Mouse (Mus musculus) neural tube, embryonic 11.5 days (tissue): ENCODE results near the gene Nop9. TPM values are rescaled to one million over a fixed set of nuclear protein-coding genes. Genes with fewer than 3 reads are reported as not detected.

Source experiments
- ATAC-seq: fragments of 200-750 bp; cut with Nextera tagmentation; 2 replicates; pipeline ENCODE4 v1.8.0; 2017; ENCODE audit warnings: moderate number of reproducible peaks, mild to moderate bottlenecking, moderate TSS enrichment, moderate library complexity; ENCODE audit not compliant: insufficient read depth, low FRiP score, low TSS enrichment
- DNase-seq: peaks from one replicate; pipeline ENCODE4 v3.0.0-alpha.2; 2015; ENCODE audit warnings: low spot score
- H3K27ac ChIP-seq: fragments of 300-500 bp; sonication (generic); 2 replicates; pipeline ENCODE4 v1.5.1; 2014; ENCODE audit warnings: low read depth, mild to moderate bottlenecking, low read length
- H3K27me3 ChIP-seq: fragments of 300-500 bp; sonication (generic); 2 replicates; pipeline ENCODE4 v1.6.1; 2014; ENCODE audit warnings: mild to moderate bottlenecking, low read length, mixed read lengths; ENCODE audit not compliant: control insufficient read depth, insufficient read depth
- H3K36me3 ChIP-seq: fragments of 300-500 bp; sonication (generic); 2 replicates; pipeline ENCODE4 v1.6.1; 2014; ENCODE audit warnings: mild to moderate bottlenecking, low read length, moderate library complexity, mixed read lengths; ENCODE audit not compliant: control insufficient read depth, insufficient read depth
- H3K4me1 ChIP-seq: fragments of 300-500 bp; sonication (generic); 2 replicates; pipeline ENCODE4 v1.6.1; 2014; ENCODE audit warnings: low read length, mixed read lengths; ENCODE audit not compliant: control insufficient read depth, insufficient read depth
- H3K4me2 ChIP-seq: fragments of 300-500 bp; sonication (generic); 2 replicates; pipeline ENCODE4 v1.6.1; 2014; ENCODE audit warnings: low read depth, mild to moderate bottlenecking, moderate library complexity
- H3K4me3 ChIP-seq: fragments of 300-500 bp; sonication (generic); 2 replicates; pipeline ENCODE4 v1.5.1; 2014; ENCODE audit warnings: low read depth, low read length
- H3K9ac ChIP-seq: fragments of 300-500 bp; sonication (generic); 2 replicates; pipeline ENCODE4 v1.6.1; 2014; ENCODE audit warnings: mild to moderate bottlenecking, low read length
- H3K9me3 ChIP-seq: fragments of 300-500 bp; sonication (generic); 2 replicates; pipeline ENCODE4 v1.6.1; 2016; ENCODE audit warnings: low read length; ENCODE audit not compliant: control insufficient read depth
- WGBS: fragments of 180-500 bp; shearing (Covaris S2); extraction: QIAGEN DNeasy Blood & Tissue Kit; methylation state at CpG from one replicate; pipeline ENCODE4 v1.1.7; 2014; 5-methylcytosine and 5-hydroxymethylcytosine counted together
- polyA plus RNA-seq: library from polyadenylated mRNA; unstranded; fragments of >200 nt; fragmentation: Nextera tagmentation; extraction: Ambion mirVana; gene quantifications from 2 replicates; pipeline ENCODE4 v1.2.1, GENCODE M21; 2014

The Nop9 gene
- polyA plus RNA-seq, 1 experiment from 2014 or later = 53.8 TPM

DNA sequence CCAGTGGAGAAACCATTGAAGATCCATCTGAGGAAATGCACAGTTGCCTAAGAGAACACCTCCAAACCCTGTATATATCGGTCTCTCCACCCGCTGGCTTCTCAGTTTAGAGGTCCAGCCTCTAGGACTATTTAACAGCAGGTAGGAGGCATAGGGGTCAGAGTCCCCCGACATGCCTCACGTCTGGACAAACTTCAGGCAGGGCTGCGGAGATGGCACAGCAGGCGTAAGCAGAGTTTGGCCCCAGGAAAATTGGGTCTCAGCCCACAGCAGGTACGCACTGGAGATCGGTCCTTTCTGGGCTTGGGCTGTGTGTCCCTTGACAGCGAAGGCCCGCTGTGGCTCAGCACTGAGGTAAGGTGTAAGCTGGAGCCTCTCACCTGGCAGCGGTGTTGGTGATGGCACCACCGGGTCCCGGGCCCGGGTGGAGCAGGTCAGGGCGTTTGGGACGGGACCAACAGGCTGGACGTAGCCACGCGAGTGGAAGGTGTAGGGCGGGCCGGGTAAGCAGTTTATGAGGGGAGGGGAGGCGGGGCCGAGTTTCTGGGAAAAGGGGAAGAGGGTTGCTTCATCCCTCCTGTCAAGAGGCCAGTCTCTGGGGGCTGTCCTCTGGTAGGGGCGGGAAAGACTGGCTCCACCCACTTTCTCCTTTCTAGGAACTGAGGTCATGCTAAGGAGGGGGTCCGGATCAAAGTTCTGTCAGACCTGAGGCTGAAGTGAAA is 32.3 kb upstream of the Nop9 start:
- Histone ChIP-seq H3K36me3 (0 out of 2 replicates have a peak, but pooled peaks cover 2% of the 10 kb centered on the region), H3K27ac (no peak overlapping the region), H3K4me2 (no peak overlapping the region), H3K4me1 (0 out of 2 replicates have a peak, but pooled peaks cover 3% of the 10 kb centered on the region), H3K9ac (no peak overlapping the region; the same call in 1 of the 2 replicates), H3K27me3 (peaks cover 9% of the 10 kb centered on the region; the same call in 1 of the 2 replicates), H3K4me3 (no peak overlapping the region), H3K9me3 (no peaks in the 10 kb centered on the region)
- DNase-seq = no peak
- WGBS = 11% methylated on average over 25 of the region's 25 CpGs
- ATAC-seq = no peak

- WGBS = 34% methylated on average over 4 of the region's 4 CpGs
- H3K36me3 ChIP-seq = 0 out of 2 replicates have a peak, but pooled peaks cover 2% of the 10 kb centered on the region
- no peak within 1 kb of the TSS; the same call in 1 of the 2 replicates for H3K9ac ChIP-seq
- ATAC-seq (no peak), DNase-seq (no peak)
- H3K4me2 ChIP-seq = no peak within 1 kb of the TSS
- peaks cover 9% of the 10 kb centered on the region; the same call in 1 of the 2 replicates for H3K27me3 ChIP-seq
- no peak within 1 kb of the TSS for H3K27ac ChIP-seq
- H3K4me1 ChIP-seq = 0 out of 2 replicates have a peak, but pooled peaks cover 3% of the 10 kb centered on the region
- no peak within 1 kb of the TSS for H3K4me3 ChIP-seq
- H3K9me3 ChIP-seq = no peaks in the 10 kb centered on the region
These were observed 31.8 kb upstream of the Nop9 start, which contains the start of gene Tgm1 for GRCm38 (mm10) chr14:55713729-55714122. TSS of gene Tgm1 (minus strand) at chr14:55713926.

- no peak overlapping the region for H3K4me3 ChIP-seq
- no peak for DNase-seq
- H3K9me3 ChIP-seq = no peaks in the 10 kb centered on the region
- no peak overlapping the region for H3K4me2 ChIP-seq
- WGBS = 47% methylated on average over 6 of the region's 6 CpGs
- H3K9ac ChIP-seq = no peak overlapping the region
- no peak for ATAC-seq
- no peak overlapping the region for H3K27ac ChIP-seq
- H3K27me3 ChIP-seq = peaks cover 9% of the 10 kb centered on the region; the same call in 1 of the 2 replicates
- H3K36me3 ChIP-seq = 0 out of 2 replicates have a peak, but pooled peaks cover 2% of the 10 kb centered on the region
- H3K4me1 ChIP-seq = 0 out of 2 replicates have a peak, but pooled peaks cover 3% of the 10 kb centered on the region
These were observed 30.6 kb upstream of the Nop9 start for GRCm38 (mm10) chr14:55714893-55715292.

DNA sequence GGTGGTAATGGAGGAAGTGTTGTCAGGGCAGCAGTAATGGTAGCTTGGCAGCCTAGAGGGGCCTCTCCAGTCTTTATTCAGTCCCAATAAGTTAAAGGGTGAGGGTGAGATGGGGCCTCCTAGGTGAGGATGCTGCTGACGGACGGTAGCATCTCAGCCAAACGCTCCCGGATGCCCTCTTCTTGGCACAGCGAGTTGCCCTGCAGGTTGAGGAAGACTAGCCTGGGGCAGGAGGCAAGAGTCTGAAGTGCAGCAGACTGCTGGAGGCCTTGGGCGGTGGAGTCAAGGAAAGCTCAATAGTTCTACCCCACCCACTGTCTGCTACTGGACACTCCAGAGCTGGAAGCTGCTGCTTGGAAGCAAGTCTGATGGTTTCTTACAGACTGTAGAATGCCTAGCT is 29.2 kb upstream of the Nop9 start:
- 93% methylated on average over 6 of the region's 6 CpGs for WGBS
- Histone ChIP-seq H3K9me3 (no peaks in the 10 kb centered on the region), H3K4me3 (no peak overlapping the region), H3K36me3 (0 out of 2 replicates have a peak, but pooled peaks cover 2% of the 10 kb centered on the region), H3K4me1 (0 out of 2 replicates have a peak, but pooled peaks cover 3% of the 10 kb centered on the region), H3K4me2 (no peak overlapping the region), H3K9ac (no peak overlapping the region), H3K27ac (no peak overlapping the region), H3K27me3 (peaks cover 9% of the 10 kb centered on the region; the same call in 1 of the 2 replicates)
- no peak for ATAC-seq
- DNase-seq = no peak

DNA sequence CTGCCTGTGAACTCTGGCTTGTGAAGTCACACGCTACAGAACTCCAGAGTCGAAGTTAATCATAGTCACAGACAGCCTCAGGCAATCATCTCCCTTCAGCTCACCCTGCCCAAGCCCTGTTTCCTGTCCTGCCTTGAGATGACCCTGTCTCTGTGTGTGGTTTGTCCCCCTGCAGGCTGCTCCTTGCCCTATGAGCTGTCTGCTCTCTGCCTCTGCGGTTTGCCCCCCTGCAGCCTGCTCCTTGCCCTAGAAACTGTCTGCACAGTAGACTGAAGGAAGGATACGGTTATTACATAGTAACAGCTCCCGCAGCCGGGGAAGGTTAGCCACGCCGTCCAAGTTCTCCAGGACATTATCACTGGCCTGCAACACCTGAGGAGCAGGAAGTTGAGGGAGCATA is 28.6 kb upstream of the Nop9 start:
- H3K36me3 ChIP-seq = 0 out of 2 replicates have a peak, but pooled peaks cover 2% of the 10 kb centered on the region
- H3K9ac ChIP-seq = no peak overlapping the region
- no peak overlapping the region for H3K4me3 ChIP-seq
- H3K9me3 ChIP-seq = no peaks in the 10 kb centered on the region
- no peak overlapping the region for H3K4me2 ChIP-seq
- 0 out of 2 replicates have a peak, but pooled peaks cover 3% of the 10 kb centered on the region for H3K4me1 ChIP-seq
- peaks cover 9% of the 10 kb centered on the region; the same call in 1 of the 2 replicates for H3K27me3 ChIP-seq
- ATAC-seq (no peak), DNase-seq (no peak)
- no peak overlapping the region for H3K27ac ChIP-seq
- 86% methylated on average over 8 of the region's 8 CpGs for WGBS

GRCm38 (mm10) chr14:55719737-55720136 is 25.8 kb upstream of the Nop9 start:
- Histone ChIP-seq H3K27me3 (no peaks in the 10 kb centered on the region), H3K4me1 (no peaks in the 10 kb centered on the region), H3K4me2 (no peak overlapping the region), H3K27ac (no peak overlapping the region), H3K36me3 (0 out of 2 replicates have a peak, but pooled peaks cover 2% of the 10 kb centered on the region), H3K4me3 (no peak overlapping the region), H3K9ac (no peak overlapping the region), H3K9me3 (no peaks in the 10 kb centered on the region)
- ATAC-seq (no peak), DNase-seq (no peak)
- WGBS = 86% methylated on average over 6 of the region's 6 CpGs

DNA sequence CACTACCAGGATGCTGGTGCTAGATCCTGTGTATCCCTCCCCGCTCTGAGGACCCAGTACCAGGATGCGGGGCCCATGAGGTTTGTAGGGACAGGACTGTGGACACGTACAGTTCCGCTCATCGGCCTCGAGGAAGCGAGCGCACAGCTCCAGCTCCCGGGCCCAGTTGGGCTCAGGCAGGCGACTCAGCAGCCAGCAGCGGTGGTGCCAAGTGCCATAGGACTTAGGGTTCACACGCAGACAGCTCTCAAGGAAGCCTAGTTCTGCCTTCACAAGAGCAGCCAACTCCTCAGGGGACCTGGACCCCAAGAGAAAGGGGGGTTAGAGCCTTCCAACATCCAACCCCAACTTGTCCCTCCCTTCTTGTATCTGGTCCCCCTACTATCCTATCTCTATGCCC is 24.8 kb upstream of the Nop9 start:
- Histone ChIP-seq H3K9ac (no peak overlapping the region), H3K4me3 (no peak overlapping the region), H3K36me3 (0 out of 2 replicates have a peak, but pooled peaks cover 2% of the 10 kb centered on the region), H3K27me3 (no peaks in the 10 kb centered on the region), H3K27ac (no peak overlapping the region), H3K4me2 (no peak overlapping the region), H3K9me3 (no peaks in the 10 kb centered on the region), H3K4me1 (no peaks in the 10 kb centered on the region)
- no peak for DNase-seq
- WGBS = 95% methylated on average over 12 of the region's 12 CpGs
- ATAC-seq = no peak

- Histone ChIP-seq H3K27me3 (no peaks in the 10 kb centered on the region), H3K4me3 (peak overlapping the region; percentile 55; the same call in 1 of the 2 replicates), H3K4me2 (peak overlapping the region; percentile 46), H3K36me3 (0 out of 2 replicates have a peak, but pooled peaks cover 2% of the 10 kb centered on the region), H3K27ac (no peak overlapping the region), H3K9me3 (no peaks in the 10 kb centered on the region), H3K9ac (peak overlapping the region; percentile 81; the same call in 1 of the 2 replicates), H3K4me1 (no peaks in the 10 kb centered on the region)
- ATAC-seq (no peak), DNase-seq (no peak)
- 77% methylated on average over 6 of the region's 6 CpGs for WGBS
These were observed 24.4 kb upstream of the Nop9 start for GRCm38 (mm10) chr14:55721076-55721475.
